Mouse (Mus musculus) lung, postnatal 36 days (tissue): ENCODE results near the gene Rhbdl1.
"Not testable (repeated sequence)": the region's sequence is repeated elsewhere in the genome, so short reads cannot be mapped to it uniquely, and the experiment has no call there.

Experiments
- DNase-seq: peaks from one replicate; pipeline ENCODE4 v3.0.0; 2022; ENCODE audit warnings: mixed read lengths

Gene Rhbdl1

DNA sequence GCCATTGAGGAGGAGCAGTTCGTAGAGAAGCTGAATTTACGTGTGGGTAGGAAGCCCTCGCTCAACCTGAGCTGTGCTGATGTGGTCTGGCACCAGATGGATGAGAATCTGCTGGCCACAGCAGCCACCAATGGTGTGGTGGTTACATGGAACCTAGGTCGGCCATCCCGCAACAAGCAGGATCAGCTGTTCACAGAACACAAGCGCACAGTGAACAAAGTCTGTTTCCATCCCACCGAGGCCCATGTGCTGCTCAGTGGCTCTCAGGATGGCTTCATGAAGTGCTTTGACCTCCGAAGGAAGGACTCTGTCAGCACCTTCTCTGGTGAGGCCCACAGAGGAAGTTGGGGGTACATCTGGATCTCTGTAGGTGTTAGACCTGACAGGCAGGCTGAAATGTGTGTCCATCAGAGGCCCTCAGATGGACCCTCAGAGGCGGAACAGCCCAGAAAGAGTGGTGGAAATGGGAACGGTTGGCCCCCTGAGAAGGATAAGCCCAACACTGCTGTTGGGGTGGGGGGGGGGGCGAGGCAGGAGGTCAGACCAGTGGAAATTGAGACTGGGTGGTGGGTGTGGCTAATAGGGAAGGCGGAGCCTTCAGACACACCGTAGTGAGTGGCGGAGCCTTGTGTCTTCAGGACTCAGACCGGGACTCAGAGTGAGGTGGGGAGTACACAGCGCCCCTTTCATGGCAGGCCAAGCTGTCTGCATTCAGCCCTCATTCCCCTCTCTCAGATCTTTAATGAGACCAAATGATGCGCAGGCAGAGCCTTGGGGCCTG, 12.5 kb downstream of the Rhbdl1 start:
- DNase-seq: no peak

GRCm38 (mm10) chr17:25823452-25823851, 13.6 kb downstream of the Rhbdl1 start, which contains the start of gene Wdr24:
Gene Wdr24 (plus strand): TSS chr17:25823627.
- peak; percentile 89 for DNase-seq

DNA sequence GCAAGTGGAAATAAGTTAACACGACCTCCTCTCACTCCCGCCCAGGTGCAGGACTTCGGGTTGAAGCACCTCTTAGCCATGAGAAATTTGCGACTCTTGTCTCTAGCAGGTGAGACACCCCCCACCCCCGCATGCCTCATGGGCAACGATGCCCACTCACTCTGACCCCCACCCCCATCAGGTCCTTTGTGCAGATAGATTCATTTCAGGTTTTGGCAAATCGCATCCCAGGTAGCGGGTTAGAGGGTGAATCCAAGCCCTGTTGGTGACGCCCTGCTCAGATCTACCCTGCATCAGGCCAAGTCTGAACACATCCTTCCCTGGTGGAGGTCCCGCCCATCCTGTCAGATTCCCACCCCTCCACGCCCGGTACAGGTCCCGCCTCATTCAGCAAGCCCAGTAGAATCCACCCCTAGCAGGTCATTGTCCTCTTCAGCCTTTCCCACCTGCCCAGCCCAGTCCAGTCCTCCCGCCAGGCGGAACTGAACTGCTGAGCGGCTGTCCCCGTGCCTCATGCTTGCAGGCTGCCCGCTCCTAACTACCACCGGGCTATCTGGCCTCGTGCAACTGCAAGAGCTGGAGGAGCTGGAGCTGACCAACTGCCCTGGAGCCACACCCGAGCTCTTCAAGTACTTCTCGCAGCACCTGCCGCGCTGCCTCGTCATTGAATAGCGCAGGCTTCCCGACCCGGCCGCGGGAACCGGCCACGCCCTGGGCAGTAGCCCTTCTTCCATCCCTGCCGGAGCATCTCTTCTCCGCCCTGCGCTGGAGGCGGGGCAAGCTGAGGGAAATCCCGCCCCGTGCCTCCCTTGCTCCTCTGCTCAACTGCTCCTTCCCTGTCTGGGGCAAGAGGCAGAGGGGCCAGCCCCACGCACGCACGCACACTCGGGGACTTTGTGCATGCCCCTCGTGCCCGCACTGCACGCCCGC, 18.0 kb downstream of the Rhbdl1 start:
- no peak for DNase-seq

GRCm38 (mm10) chr17:25817662-25818061, 19.4 kb downstream of the Rhbdl1 start:
- DNase-seq: no peak

DNA sequence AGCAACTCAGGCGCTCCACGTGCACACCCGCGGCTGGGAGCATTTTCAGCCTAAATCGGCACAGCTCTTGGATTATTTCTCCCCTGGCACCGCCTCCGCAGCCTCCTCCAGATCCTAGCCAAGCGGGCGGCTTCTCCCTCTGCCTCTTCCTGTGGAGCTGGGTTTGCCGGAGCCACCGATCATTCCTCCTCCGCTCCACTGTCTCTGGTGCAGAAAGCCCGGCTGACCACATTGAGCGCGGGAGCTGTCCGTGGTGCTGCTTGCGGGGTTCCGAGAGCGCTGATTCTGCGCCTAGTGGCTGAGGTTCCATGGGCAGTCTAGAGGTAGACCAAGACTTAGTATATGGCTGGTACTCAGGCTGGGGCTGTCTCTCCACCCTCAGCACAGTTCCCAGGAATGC, 23.6 kb downstream of the Rhbdl1 start:
- DNase-seq: peak; percentile 86

GRCm38 (mm10) chr17:25810890-25811289, 26.2 kb downstream of the Rhbdl1 start:
- DNase-seq: no peak

DNA sequence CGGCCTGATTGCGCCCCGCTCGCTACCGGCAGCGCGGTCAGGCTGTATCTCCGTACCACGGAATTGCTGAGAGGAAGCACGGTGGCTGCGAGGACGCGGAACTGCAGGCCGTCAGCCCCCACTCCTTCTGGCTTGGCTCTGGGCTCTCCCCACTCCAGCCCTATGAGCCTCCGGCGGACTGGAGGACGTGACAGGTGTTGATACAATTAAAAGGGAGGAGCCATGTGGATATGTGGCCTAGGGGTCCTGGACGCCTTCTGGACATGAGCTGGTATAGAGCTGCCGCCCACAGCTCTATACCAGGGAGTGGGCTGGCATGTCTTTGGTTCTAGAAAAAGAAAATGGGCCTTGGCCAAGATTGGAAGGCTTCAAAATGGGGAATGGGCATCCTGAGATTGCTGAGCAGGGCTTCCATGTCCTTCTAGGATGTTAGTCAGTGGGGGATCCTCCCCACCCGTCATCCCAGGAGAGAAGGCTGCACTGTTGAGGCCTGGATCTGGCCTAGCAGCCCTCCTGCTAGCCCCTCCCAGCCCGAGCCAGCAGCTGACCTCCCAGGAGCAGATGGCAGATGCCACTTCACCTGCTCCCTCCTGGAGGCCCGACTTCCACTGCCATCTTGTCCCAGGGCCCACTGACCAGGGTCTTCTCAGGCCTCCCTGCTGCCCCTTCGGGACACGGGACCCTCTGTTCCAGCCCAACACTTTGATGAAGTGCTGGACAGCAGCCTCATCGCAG, 27.3 kb downstream of the Rhbdl1 start:
- no peak for DNase-seq

DNA sequence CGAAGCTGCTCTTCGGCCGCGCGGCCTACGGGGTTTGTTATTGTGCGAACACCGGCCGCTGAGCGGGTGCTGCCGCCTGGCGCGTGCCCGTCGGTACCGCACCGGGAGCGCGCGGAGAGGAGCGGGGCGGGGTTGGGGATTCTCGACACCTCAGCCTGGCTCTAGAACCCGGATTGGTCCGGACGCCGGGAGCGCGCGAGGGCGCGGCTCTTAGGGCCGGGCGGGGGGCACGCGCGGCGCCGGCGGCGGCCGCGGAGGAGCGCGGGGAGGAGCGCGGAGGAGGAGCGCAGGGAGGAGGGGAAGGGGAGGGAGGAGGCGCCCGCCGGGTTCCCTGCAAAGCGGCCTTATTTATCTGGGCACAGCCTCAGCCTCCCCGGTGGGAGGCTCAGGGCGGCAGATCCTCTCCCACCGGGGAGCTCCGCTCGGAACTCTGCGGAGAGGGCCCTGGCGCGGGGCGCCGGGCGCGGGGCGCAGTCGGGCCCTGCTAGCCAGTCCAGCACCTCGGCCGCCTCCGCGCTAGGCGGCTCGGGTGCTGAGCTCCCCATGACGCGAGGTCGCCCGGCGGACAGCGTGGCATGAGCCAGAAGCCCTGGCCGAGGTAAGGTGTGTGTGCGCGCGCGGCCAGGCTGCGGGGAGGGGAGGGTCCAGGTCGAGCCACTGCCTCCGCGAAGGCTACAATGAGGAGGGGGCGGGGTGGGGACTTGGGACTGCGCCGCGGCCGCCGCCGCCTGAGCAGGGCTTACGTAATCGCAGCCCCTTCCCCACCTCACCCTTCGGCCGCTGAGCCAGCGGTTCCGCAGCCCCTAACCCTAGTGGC, 28.1 kb downstream of the Rhbdl1 start, which contains the start of gene Fbxl16:
TSS of gene Fbxl16 (plus strand) at position 297 of the 817 bp plus-strand sequence.
- DNase-seq: peak; percentile 65

GRCm38 (mm10) chr17:25808028-25808427, 29.1 kb downstream of the Rhbdl1 start:
- no peak for DNase-seq

GRCm38 (mm10) chr17:25807452-25807851, 29.6 kb downstream of the Rhbdl1 start:
- DNase-seq: not testable (repeated sequence)

DNA sequence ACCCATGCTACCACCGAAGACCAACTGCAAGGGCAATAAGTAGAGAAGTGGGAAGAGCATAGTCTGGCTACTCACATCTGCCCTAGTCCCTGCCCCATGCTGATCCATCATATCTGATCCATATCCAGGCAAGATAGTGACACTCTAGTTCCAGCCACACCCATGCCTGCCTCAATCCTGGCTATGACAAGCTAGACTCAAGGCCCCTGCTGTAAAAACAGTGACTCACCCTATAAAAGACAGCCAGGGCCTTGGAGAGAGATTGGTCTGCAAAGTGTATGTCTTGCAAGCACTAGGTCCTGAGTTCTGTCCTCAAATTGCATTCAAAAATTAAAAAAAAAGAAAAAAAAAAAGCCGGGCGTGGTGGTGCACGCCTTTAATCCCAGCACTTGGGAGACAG, 30.6 kb downstream of the Rhbdl1 start:
- no peak for DNase-seq

DNA sequence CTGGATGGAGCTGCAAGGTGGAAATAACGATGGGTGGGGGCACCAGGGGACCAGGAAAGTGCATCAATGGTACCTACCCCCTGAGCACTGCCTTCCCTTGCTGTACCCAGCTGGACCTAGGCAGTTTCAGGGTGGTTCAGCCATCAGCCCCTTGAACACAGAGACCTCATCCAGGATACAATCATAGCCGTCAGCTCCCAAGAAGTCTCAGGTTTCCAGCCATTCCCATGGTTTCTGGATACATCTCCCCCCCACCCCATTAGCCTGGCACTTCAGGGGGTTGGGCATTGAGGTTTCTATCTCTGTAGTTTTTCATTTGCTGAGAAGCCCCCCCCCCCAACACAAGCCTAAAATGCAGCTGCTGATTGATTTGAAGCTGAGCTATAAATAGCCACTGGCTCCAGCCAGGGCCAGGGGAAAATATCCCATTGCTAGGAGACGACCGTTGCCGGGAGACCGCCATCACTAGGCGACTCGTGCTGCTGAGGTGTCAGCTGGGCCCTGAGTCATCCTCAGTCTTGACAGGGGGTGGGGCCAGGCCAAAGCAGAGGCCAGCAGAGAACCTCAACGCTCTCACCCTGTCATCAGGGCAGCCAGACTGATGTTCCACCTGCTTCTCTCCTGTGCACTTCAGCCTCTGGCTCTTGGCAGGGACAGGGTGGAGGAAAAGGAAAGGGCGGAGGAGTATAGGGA, 34.1 kb downstream of the Rhbdl1 start:
- no peak for DNase-seq

DNA sequence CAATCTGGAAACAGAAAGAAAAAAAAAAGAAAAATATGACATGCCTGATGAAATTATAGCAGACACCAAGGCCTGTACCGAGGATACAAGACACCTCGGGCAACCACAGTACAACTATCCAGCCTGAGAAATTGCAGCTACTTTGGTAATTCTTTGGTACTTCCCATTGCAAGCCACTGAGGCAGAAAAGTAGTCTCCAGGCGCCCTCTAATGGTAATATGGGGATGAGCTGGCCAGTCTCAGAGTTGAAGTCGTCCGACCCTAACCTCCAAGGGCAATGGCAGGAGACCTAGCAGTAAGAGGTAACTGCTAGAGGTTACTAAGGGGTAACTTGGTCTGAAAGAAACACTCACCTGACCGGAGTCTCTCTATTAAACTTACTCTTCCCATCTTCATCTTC, 36.1 kb downstream of the Rhbdl1 start:
- DNase-seq: peak; percentile 90

- peak; percentile 92 for DNase-seq
These were observed 40.1 kb downstream of the Rhbdl1 start, which contains the start of gene Metrn for GRCm38 (mm10) chr17:25796951-25797369. Gene Metrn (minus strand): TSS chr17:25797136.

DNA sequence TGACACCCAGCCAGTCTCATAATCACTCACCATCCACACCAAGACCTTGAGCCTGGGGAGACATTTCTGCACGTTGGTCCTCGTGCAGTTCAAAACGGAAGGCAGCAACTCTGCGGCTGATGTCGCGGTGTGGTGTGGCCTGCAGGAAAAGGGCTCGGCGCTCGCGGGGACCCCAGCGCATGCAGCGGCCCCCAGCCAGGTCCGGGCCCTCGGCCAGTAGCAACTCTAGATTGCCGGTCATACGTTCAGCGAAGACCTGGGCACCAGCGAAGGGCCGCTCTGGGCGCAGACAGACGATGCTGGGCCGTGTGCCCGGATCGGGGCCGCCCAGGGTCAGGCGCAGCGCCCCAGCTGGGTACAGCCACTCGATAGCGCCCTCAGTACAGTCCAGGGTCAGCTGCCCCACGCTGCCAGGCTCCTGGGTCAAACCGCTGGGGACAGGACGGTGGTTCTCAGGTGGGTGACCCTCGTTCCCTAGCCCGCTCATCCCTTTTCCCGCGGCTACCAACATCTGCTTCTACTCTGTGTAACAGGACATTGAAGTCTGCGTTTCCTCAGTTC, 40.8 kb downstream of the Rhbdl1 start:
- DNase-seq: no peak

DNA sequence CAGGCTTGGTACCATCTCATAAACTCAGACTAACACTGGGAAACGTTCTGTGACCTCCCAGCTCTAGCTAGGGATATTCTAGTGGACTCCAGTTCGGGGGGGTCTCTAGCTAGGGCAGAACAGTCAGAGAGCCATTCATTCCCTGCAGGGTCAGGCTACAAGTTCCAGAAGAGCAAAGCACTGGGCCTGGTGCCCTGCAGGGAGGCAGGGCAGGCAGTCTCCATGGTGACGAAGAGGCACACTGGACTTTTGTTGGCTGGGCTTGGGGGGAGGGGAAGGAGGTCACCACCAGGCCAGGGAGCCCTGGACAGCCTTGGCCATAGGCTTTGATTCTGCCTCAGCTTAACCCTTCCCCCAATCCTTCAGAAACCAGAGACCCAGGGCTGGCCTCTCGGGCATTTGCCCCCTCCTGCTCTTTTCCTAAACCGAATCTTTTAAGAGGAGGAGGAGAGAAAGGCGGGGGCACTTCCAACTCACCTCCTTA, 41.4 kb downstream of the Rhbdl1 start, which contains the start of gene AC134908.4:
TSS of gene AC134908.4 (minus strand) at position 51 of the 484 bp plus-strand sequence.
- no peak for DNase-seq

DNA sequence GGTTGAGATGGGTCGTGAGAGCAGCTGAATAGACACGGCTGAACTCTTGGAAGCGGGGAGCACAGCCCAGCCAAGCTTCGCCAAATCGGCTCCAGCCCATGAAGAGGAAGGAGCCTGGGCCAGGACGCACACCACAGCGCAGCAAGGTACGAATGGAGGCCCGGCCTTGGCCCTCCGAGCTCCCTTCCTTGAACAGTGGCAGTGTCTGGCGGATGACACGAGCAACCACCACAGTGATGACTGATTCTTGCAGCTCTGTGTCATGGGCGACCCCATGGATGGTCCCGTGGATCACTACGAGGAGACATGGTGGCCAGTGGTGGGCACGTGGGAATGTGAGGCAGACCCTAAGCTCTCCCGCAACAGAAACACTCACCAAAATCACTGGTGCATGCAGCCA, 42.1 kb downstream of the Rhbdl1 start:
- no peak for DNase-seq

DNA sequence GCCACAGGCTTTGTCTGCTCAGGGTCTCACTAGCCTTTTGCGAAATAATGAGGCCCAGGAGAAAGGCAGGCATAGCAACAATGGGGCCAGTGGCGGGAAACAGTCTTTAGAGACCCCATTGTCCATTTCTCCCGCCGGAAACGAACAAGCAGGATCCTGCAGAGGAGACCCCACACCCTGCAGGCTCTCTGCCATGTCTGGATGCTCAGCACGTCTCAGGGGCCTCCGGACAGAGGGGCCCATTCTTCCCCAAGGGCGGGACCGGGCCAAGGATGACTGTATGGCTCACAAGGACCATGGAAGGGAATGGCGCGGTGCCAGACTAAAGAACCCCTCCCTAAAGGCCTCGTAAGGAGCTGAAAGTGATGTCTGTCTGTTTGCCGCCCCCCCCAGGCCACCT, 42.9 kb downstream of the Rhbdl1 start:
- no peak for DNase-seq

DNA sequence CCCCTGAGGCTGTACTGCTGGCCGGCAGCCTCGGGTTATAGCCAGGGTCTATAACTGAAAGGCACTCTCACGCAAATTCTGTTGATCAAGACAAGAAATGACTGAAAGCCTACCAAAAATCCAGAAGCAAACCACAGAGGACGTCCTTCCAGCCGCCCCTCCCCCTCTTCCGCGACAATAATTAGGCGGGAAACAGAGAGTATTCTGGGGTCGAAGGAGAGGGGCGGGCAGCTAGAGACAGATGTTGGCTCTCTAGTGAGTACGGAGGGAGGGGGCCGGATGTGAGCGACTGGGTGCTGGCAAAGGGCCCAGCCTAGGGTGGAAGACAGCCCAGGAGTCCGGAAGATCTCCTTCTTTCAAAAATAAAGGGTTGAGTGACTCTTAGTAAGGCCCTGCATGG, 44.5 kb downstream of the Rhbdl1 start, which contains the start of gene Fam173a:
TSS of gene Fam173a (minus strand) at position 287 of the 400 bp plus-strand sequence.
- DNase-seq: peak; percentile 87

DNA sequence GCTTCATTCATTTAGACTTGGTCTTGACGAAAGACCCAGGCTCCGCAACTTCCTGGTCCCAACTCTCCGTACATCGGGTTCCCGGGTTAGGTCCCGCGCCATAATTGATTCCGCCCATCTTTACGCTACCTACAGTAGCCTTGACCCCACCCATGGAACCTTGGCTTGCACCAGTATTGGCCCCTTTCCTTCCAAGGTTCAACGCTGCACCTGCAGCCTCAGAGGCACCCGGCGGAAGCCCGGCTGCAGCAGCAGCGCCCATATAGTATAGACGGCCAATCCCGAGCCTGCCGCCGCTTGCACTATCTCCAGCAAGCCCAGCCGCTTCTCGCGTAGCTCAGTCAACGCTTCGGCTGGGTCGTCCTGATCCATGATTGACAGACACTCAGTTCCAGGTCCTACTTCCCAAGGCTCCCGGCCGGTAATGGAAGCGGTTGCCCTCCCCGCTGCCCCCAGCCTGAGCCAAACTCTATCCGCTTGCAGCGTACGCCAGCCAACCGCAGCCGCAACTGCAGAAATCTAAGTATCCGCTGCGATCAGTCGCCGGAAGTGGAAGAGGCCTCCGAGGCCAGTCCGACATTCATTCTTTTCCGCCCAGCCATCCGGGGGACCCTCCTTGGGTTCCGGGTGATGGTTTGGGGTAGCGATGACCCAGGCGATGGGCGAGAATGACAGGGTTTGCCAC, 45.1 kb downstream of the Rhbdl1 start:
- DNase-seq: peak; percentile 85
